Mouse (Mus musculus) forebrain, postnatal 0 days (tissue): ENCODE results near the gene Zfx. TPM values are rescaled to one million over a fixed set of nuclear protein-coding genes. Genes with fewer than 3 reads are reported as not detected.

Experiments used
- ATAC-seq: fragments of 200-750 bp; cut with Nextera tagmentation; 2 replicates; pipeline ENCODE4 v1.8.0; 2017; ENCODE audit warnings: mild to moderate bottlenecking, moderate library complexity
- DNase-seq: peaks from one replicate; pipeline ENCODE4 v3.0.0-alpha.2; 2015
- H3K27ac ChIP-seq: fragments of 300-500 bp; sonication (generic); 2 replicates; pipeline ENCODE4 v1.5.1; 2014; ENCODE audit warnings: low read depth, mild to moderate bottlenecking, antibody characterized with exemption, low read length, moderate library complexity, mixed read lengths
- H3K27me3 ChIP-seq: fragments of 300-500 bp; sonication (generic); 2 replicates; pipeline ENCODE4 v1.6.1; 2014; ENCODE audit warnings: mild to moderate bottlenecking, low read length, mixed read lengths; ENCODE audit not compliant: insufficient read depth
- H3K36me3 ChIP-seq: fragments of 300-500 bp; sonication (generic); 2 replicates; pipeline ENCODE4 v1.6.1; 2014; ENCODE audit warnings: mild to moderate bottlenecking, moderate library complexity; ENCODE audit not compliant: insufficient read depth
- H3K4me1 ChIP-seq: fragments of 300-500 bp; sonication (generic); 2 replicates; pipeline ENCODE4 v1.6.1; 2014; ENCODE audit warnings: antibody characterized with exemption; ENCODE audit not compliant: insufficient read depth
- H3K4me2 ChIP-seq: fragments of 300-500 bp; sonication (generic); 2 replicates; pipeline ENCODE4 v1.6.1; 2014; ENCODE audit warnings: low read depth, mild to moderate bottlenecking, moderate library complexity
- H3K4me3 ChIP-seq: fragments of 300-500 bp; sonication (generic); 2 replicates; pipeline ENCODE4 v1.5.1; 2014; ENCODE audit warnings: low read depth, low read length, mixed read lengths
- H3K9ac ChIP-seq: fragments of 300-500 bp; sonication (generic); 2 replicates; pipeline ENCODE4 v1.6.1; 2014; ENCODE audit warnings: mild to moderate bottlenecking
- H3K9me3 ChIP-seq: fragments of 300-500 bp; sonication (generic); 2 replicates; pipeline ENCODE4 v1.6.1; 2016; ENCODE audit warnings: low read length
- CTCF ChIP-seq: sonication (generic); IDR thresholded peaks from 2 replicates; pipeline ENCODE4 v1.5.1; 2016; ENCODE audit warnings: antibody characterized with exemption, control low read depth, low read depth
- WGBS: fragments of 180-500 bp; shearing (Covaris S2); extraction: QIAGEN DNeasy Blood & Tissue Kit; methylation state at CpG from one replicate; pipeline ENCODE4 v1.1.7; 2014; 5-methylcytosine and 5-hydroxymethylcytosine counted together
- polyA plus RNA-seq: library from polyadenylated mRNA; unstranded; fragments of >200 nt; fragmentation: Nextera tagmentation; extraction: Ambion mirVana; gene quantifications from 2 replicates; pipeline ENCODE4 v1.2.1, GENCODE M21; 2015
- total RNA-seq: library from RNA; depleted of rRNA; stranded (reverse); fragments of >200 nt; gene quantifications from 2 replicates; pipeline ENCODE4 v1.2.3, GENCODE M21; 2014; rRNA removed

Zfx gene
- total RNA-seq, result 27.3 and 41.9 TPM in 2 replicates
- polyA plus RNA-seq, result 12.7 and 18.2 TPM in 2 replicates

DNA sequence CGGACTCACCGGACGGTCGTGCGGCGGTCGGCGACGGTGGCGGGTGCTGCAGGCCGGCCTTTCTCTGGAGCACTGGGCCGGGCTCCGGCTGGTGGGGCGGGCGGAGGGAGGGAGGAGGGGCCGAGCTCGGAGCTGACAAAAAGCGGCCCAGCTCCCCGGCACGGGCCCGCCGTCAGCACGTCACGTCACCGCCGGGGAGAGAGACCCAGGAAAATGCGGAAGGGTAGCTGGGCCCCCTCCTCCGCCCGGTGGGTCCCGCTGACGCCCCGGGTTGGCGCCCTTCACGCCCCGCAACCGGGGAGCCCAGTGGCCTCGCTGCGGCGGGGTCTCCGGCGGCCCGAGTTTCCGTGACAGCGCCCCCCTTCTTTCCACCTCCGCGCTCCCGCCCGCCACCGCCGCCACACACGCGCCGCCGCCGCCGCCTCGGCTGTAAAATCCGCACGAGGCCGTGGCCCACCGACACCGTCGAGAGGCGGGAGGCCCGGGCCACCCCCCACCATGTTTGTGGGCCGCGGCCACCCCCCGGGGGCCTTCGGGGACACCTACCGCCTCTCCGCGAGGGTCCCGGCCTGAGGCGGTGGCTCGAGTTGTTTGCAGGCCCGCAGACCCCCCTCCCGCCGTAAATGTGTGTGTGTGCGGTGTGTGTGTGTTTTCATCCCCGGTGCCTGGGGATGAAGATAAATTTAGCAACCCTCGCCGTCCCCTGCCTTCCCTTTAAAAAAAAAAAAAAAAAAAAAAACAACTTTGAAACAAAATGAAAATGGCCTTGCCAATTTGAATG, at the start of gene Zfx:
Zfx (minus strand) TSS at position 644 of the 781 bp plus-strand sequence.
- Histone ChIP-seq H3K9ac (peak within 1 kb of the TSS; percentile 83), H3K4me1 (no peaks in the 10 kb centered on the region), H3K27ac (peak within 1 kb of the TSS; percentile 99), H3K9me3 (no peaks in the 10 kb centered on the region), H3K4me3 (peak within 1 kb of the TSS; percentile 53), H3K4me2 (peak within 1 kb of the TSS; percentile 59), H3K27me3 (no peaks in the 10 kb centered on the region; the same call in 1 of the 2 replicates), H3K36me3 (no peaks in the 10 kb centered on the region)
- TF ChIP-seq CTCF, result no peak
- peak; percentile 73 for ATAC-seq
- DNase-seq, result peak; percentile 69
- WGBS, result 32% methylated on average over 50 of the region's 82 CpGs

DNA sequence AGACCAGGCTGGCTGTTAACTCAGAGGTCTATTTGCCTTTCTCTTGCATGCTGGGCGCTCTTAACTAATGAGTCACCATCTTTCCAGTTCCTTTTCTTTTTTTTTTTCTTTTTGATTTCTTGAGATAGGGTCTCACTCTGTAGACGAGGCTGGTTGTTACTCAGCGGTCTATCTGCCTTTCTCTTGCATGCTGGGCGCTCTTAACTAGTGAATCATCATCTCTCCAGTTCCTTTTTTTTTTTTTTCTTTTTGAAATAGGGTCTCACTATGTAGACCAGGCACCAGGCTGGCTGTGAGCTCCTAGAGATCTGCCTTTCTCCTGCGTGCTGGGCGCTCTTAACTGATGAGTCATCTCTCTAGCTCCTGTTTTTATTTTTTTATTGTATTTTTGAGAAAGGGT, 45.8 kb upstream of the Zfx start:
- Histone ChIP-seq H3K27me3 (no peaks in the 10 kb centered on the region; the same call in 1 of the 2 replicates), H3K9me3 (no peaks in the 10 kb centered on the region), H3K27ac (no peak overlapping the region), H3K4me2 (no peak overlapping the region), H3K4me3 (no peak overlapping the region), H3K36me3 (no peaks in the 10 kb centered on the region), H3K4me1 (no peaks in the 10 kb centered on the region), H3K9ac (no peak overlapping the region)
- ATAC-seq (no peak), DNase-seq (no peak)
- TF ChIP-seq CTCF, result no peak
- WGBS, result 82% methylated on average over 6 of the region's 6 CpGs

DNA sequence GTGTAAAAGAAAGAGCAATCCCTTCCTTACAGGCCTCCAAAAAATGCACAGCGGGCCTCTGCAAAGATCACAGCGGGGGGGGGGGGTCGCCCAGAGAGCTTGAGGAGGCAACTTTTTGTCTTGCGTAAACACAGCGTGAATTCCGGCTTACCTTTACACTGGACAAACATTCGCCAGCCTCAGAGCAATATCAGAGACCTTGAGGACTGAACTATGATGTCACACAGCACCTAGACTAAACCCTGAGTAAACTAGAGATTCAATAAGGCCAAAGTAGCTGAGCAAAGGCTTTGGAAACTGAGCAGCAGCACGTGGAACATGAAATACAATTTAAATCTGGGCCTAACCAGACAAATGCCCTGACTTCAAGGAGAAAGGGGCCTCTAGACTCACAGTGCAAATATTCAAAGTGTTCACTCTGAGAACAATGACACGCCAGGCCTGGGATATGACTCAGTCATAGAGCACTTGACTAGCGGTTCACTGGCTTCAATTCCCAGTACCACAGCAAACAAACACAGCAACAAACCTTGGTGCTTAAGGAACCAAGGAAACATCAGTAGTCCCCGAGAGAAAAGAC, 28.8 kb upstream of the Zfx start:
- 28% methylated on average over 11 of the region's 11 CpGs for WGBS
- no peak for TF ChIP-seq CTCF
- DNase-seq, result no peak
- ATAC-seq, result no peak
- Histone ChIP-seq H3K36me3 (no peaks in the 10 kb centered on the region), H3K4me3 (no peak overlapping the region), H3K27ac (no peak overlapping the region), H3K4me2 (no peak overlapping the region), H3K9ac (no peak overlapping the region), H3K9me3 (no peaks in the 10 kb centered on the region), H3K27me3 (peaks cover 8% of the 10 kb centered on the region), H3K4me1 (no peaks in the 10 kb centered on the region)

DNA sequence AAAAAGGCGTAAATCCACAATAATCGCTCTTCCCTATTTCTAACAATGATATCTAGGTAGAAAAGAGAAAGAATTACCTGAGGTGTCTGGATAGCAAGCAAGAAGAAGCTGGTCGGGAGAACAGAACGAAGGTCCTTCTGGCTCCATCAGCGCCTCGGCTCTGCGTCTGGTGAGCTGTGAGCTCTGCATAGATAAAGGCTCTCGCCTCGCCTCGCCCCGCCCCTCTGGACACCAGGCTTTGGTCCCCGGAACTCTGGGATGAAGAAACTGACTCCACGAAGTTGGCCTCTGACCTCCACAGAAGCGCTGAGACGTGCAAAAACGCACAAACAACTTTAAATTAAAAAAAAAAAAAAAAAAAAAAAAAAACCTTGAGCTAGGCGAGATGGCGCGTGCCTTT, 27.0 kb upstream of the Zfx start:
- no peak for ATAC-seq
- no peaks in the 10 kb centered on the region for H3K9me3 ChIP-seq
- H3K36me3 ChIP-seq, result no peaks in the 10 kb centered on the region
- H3K9ac ChIP-seq, result no peak overlapping the region
- no peak overlapping the region for H3K4me2 ChIP-seq
- DNase-seq, result no peak
- H3K27ac ChIP-seq, result no peak overlapping the region
- 80% methylated on average over 19 of the region's 19 CpGs for WGBS
- no peak for TF ChIP-seq CTCF
- H3K4me3 ChIP-seq, result no peak overlapping the region
- H3K4me1 ChIP-seq, result no peaks in the 10 kb centered on the region
- peaks cover 8% of the 10 kb centered on the region for H3K27me3 ChIP-seq

GRCm38 (mm10) chrX:94142004-94142771, 18.7 kb upstream of the Zfx start:
- Histone ChIP-seq H3K27me3 (no peaks in the 10 kb centered on the region; the same call in 1 of the 2 replicates), H3K4me1 (no peaks in the 10 kb centered on the region), H3K27ac (no peak overlapping the region), H3K4me3 (no peak overlapping the region), H3K36me3 (no peaks in the 10 kb centered on the region), H3K9ac (no peak overlapping the region), H3K9me3 (no peaks in the 10 kb centered on the region), H3K4me2 (no peak overlapping the region)
- TF ChIP-seq CTCF, result no peak
- DNase-seq, result no peak
- ATAC-seq, result no peak
- 76% methylated on average over 7 of the region's 7 CpGs for WGBS

DNA sequence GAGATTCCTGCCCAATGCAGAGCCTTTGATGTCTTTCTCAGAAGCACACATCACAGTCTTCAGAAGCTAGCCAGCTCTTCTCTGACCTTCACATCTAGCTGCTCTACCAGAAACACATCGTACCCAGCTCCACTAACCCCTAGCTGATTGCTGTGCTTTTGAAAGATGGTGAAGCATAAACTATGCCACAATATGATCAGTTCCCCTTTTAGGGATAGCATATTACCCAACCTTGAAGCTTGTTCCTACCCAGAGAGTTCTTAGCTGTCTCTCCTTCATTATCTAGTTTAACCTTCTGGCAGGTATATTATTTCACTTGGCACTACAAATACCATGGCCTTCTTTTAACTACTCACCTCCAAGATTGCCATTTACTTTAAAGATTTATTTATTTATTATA, 16.6 kb upstream of the Zfx start:
- Histone ChIP-seq H3K36me3 (no peaks in the 10 kb centered on the region), H3K4me2 (no peak overlapping the region), H3K9me3 (no peaks in the 10 kb centered on the region), H3K9ac (no peak overlapping the region), H3K4me1 (no peaks in the 10 kb centered on the region), H3K27ac (no peak overlapping the region), H3K27me3 (no peaks in the 10 kb centered on the region; the same call in 1 of the 2 replicates), H3K4me3 (no peak overlapping the region)
- DNase-seq, result no peak
- TF ChIP-seq CTCF, result no peak
- ATAC-seq, result no peak
- 96% methylated on average over 1 of the region's 1 CpGs for WGBS

DNA sequence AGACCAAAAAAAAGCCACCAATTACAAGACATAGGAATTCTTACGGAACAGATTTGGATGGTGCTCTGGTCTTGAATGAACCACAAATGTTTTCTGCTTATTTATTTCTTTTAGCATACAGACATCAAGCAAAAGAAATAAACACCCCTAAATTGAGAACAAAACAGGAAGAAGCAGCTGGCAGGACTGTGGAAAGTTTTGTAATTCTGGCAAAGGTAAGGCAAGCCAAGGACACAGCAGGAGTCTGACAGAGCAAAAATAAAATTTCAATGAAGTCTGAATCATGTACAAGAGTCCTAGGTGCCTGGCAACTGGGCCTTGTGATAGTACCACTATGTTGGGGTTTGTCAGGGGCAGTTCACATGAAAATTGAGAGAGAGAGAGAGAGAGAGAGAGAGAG, 14.8 kb upstream of the Zfx start:
- Histone ChIP-seq H3K4me3 (no peak overlapping the region), H3K9me3 (no peaks in the 10 kb centered on the region), H3K27ac (no peak overlapping the region), H3K9ac (no peak overlapping the region), H3K27me3 (no peaks in the 10 kb centered on the region; the same call in 1 of the 2 replicates), H3K36me3 (no peaks in the 10 kb centered on the region), H3K4me1 (no peaks in the 10 kb centered on the region), H3K4me2 (no peak overlapping the region)
- WGBS, result 83% methylated on average over 1 of the region's 1 CpGs
- no peak for TF ChIP-seq CTCF
- ATAC-seq (no peak), DNase-seq (no peak)
